Mouse (Mus musculus) testis, adult 2 months (tissue): Measurements from ENCODE around the gene Ezh1. TPM values are rescaled to one million over a fixed set of nuclear protein-coding genes. Genes with fewer than 3 reads are reported as not detected.

Source experiments
- H3K27ac ChIP-seq: fragments of 200-500 bp; 2 replicates; pipeline ENCODE4 v1.5.1; 2012; ENCODE audit warnings: low read depth, low read length; ENCODE audit not compliant: control insufficient read depth, insufficient read depth
- H3K27me3 ChIP-seq: fragments of 200-500 bp; 2 replicates; pipeline ENCODE4 v1.6.1; 2012; ENCODE audit warnings: mild to moderate bottlenecking, low read length, moderate library complexity; ENCODE audit not compliant: control insufficient read depth, insufficient read depth
- H3K36me3 ChIP-seq: fragments of 200-500 bp; 2 replicates; pipeline ENCODE4 v1.6.1; 2012; ENCODE audit warnings: mild to moderate bottlenecking, low read length; ENCODE audit not compliant: control insufficient read depth, insufficient read depth
- H3K4me1 ChIP-seq: fragments of 200-500 bp; 2 replicates; pipeline ENCODE4 v1.6.1; 2012; ENCODE audit warnings: low read length; ENCODE audit not compliant: control insufficient read depth, insufficient read depth
- H3K4me3 ChIP-seq: fragments of 200-500 bp; 2 replicates; pipeline ENCODE4 v1.5.1; 2012; ENCODE audit warnings: low read depth, mild to moderate bottlenecking, low read length, moderate library complexity, mixed read lengths; ENCODE audit not compliant: control insufficient read depth
- CTCF ChIP-seq: fragments of 200-500 bp; IDR thresholded peaks from 2 replicates; pipeline ENCODE4 v1.5.1; 2012; ENCODE audit warnings: low read depth, mild to moderate bottlenecking, inconsistent platforms, low read length, moderate library complexity; ENCODE audit not compliant: control insufficient read depth, insufficient read depth, insufficient replicate concordance
- POLR2A ChIP-seq: fragments of 200-500 bp; IDR thresholded peaks from 2 replicates; pipeline ENCODE4 v1.6.1; 2012; ENCODE audit warnings: low read depth, mild to moderate bottlenecking, inconsistent platforms, low read length, moderate library complexity; ENCODE audit not compliant: control insufficient read depth
- polyA plus RNA-seq: library from polyadenylated mRNA; depleted of rRNA; stranded (reverse); fragments of >200 nt; gene quantifications from 2 replicates; pipeline ENCODE4 v1.2.3, GENCODE M21; 2012

Ezh1 gene
- polyA plus RNA-seq, 1 experiment, result 14.3 TPM

DNA sequence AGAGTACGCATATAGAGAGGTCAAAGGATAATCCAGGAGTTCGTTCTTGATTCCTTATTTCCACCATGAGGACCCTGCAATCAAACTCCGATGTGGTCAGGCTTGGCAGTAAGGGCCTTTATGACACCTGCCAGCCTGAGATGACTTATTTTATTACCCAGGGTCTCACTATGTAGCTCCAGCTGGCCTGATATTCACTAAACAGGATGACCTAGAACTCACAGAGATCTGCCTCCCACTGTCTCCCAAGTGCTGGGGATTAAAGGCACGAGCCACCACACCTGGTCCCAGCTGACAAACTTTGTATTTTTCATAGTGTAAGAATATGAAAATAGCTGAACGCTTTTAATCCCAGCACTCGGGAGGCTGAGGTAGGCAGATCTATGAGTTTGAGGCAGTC, 71.1 kb downstream of the Ezh1 start:
- H3K27ac ChIP-seq, result no peak overlapping the region
- peaks cover 8% of the 10 kb centered on the region for H3K4me1 ChIP-seq
- H3K4me3 ChIP-seq, result no peak overlapping the region
- H3K27me3 ChIP-seq, result no peaks in the 10 kb centered on the region
- no peak for TF ChIP-seq CTCF
- TF ChIP-seq POLR2A, result no peak
- H3K36me3 ChIP-seq, result no peaks in the 10 kb centered on the region

DNA sequence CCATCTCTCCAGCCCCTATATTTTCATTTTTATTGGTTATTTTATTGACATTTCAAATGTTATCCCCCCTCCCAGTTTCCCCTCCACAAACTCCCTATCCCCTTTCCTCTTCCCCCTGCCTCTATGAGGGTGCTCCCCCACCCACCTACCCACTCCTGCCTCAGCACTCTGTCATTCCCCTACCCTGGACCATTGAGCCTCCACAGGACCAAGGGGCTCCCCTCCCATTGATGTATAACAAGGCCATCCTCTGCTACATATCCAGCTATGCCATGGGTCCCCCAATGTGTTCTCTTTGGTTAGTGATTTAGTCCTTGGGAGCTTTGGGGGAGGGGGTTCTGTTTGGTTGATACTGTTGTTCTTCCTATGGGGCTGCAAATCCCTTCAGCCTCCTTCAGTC, 71.6 kb downstream of the Ezh1 start:
- no peaks in the 10 kb centered on the region for H3K36me3 ChIP-seq
- H3K27me3 ChIP-seq, result no peaks in the 10 kb centered on the region
- H3K4me1 ChIP-seq, result peaks cover 8% of the 10 kb centered on the region
- H3K27ac ChIP-seq, result no peak overlapping the region
- TF ChIP-seq CTCF (no peak), POLR2A (no peak)
- no peak overlapping the region for H3K4me3 ChIP-seq

DNA sequence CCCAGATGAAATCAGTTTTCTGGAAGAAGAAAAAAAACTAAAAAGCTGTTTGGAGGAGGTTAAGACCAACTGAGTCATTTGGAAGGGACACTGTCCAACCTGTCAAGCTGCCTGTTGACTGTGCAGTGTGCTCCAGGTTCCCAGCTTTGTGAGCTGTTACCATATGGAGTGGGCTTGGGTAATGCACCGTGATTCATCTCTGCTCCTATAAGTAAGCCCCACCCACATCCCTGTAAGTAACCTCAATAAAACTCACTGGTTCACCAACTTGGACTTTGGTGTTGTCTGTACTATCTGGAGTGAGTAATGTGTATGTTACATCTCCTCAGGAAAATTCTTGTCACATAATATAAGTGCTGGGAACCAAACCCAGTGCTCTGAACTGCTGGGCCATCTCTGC, 73.4 kb downstream of the Ezh1 start:
- Histone ChIP-seq H3K4me1 (peaks cover 8% of the 10 kb centered on the region), H3K27ac (no peak overlapping the region), H3K27me3 (no peaks in the 10 kb centered on the region), H3K36me3 (no peaks in the 10 kb centered on the region), H3K4me3 (no peak overlapping the region)
- TF ChIP-seq CTCF (no peak), POLR2A (no peak)

DNA sequence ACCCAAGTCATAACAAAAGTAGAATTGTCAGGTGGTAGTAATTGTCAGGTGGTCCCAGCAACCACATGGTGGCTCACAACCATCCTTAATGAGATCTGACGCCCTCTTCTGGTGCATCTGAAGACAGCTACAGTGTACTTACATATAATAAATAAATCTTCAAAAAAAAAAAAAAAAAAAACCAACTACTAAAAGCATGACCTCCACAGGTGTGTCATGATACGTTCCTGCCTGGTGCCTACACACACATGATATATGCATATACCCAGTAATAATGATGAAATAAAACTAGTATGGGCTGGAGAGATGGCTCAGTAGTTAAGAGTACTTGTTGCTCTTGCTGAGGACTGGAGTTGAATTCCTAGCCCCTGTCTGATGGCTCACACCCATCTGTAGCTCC, 75.2 kb downstream of the Ezh1 start:
- no peak overlapping the region for H3K4me3 ChIP-seq
- H3K27ac ChIP-seq, result no peak overlapping the region
- TF ChIP-seq CTCF (no peak), POLR2A (no peak)
- H3K27me3 ChIP-seq, result no peaks in the 10 kb centered on the region
- H3K4me1 ChIP-seq, result peaks cover 9% of the 10 kb centered on the region
- no peaks in the 10 kb centered on the region for H3K36me3 ChIP-seq

DNA sequence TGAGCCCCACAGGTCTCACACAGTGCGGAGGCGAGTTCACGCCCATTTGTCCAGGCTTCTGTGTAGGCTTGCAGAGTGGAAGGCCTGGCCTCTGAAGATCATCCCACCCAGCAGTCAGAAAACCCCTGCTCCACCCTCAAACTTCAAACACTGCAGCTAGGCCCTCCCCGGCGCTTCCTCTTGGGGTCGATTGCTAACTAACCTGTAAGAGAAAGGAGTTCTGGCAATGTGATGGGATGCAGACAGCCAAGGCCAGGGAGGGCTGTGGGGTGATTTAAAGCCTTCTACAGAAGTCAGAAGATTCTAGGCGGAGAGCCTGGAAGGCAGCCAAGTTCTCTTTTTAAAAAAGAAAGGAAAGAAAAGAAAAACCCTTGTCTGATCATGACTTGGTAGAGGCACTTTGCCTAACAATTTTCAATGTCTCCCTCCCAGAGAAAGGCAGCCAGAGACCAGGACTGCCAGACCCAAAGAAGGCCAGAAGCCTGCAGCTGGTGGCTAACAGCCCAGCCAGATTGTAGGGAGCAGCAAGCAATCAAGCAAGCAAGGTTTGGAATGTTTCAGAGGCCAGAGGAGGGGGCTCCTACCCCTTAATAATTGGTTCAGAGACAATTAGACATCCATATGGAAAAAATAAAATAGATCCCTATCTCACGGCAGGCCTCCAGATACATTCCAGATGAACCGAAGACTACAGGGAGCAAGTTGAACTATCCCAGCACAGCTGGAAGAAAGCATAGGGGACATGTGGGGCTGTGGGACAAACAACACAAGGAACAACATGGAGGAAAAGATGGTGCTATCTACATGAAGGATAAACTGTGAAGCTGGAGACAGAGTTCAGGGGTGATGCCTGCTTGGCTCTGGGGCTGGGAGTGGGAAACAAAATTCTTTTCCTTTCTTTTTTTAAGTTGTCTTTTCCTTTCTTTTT, 76.8 kb downstream of the Ezh1 start:
- TF ChIP-seq POLR2A (no peak), CTCF (no peak)
- Histone ChIP-seq H3K4me1 (peaks cover 4% of the 10 kb centered on the region; the same call in 1 of the 2 replicates), H3K4me3 (no peak overlapping the region), H3K36me3 (no peaks in the 10 kb centered on the region), H3K27me3 (no peaks in the 10 kb centered on the region), H3K27ac (0 out of 2 replicates have a peak overlapping the region, but pooled peaks have one; percentile 39)

DNA sequence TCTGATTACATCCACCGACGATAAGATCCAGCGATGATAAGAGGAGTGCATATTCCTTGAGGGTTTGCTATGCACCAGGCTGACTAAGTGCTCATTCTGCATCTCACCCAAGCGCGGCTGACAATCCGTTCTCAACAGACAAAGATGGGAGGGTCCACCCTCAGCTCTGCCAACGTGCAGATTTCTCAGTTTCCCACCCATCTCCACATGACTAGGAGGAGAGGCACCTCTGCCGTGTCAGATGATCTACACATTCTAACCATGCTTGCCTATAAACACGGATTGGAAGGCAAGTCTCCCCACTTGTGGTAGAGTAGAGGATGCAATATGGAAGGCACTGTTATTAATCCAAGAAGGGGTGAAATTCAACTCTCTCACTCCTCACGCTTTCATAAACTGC, 77.5 kb downstream of the Ezh1 start:
- Histone ChIP-seq H3K27ac (no peak overlapping the region), H3K36me3 (no peaks in the 10 kb centered on the region), H3K4me1 (peaks cover 6% of the 10 kb centered on the region), H3K4me3 (no peak overlapping the region), H3K27me3 (no peaks in the 10 kb centered on the region)
- TF ChIP-seq POLR2A, result no peak
- no peak for TF ChIP-seq CTCF

DNA sequence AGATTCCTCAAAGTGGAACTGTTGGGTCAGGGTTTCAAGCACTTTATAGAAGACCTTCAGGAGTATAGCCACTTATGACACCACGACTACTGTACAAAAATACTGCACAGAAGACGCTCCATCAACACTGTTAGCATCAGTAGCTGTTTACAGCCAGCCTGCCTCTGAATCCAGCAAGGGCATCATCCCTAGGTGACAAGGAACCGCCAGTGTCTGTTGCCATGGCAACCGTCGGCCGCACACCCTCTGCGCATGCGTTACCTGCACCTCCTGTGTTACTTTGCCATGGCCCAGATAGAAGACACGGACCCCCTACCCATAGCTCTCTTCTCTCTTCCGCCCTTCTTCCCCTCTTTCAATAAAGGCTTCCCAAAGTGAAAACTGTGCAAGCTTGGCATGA, 79.9 kb downstream of the Ezh1 start:
- H3K27me3 ChIP-seq, result no peaks in the 10 kb centered on the region
- H3K4me1 ChIP-seq, result peaks cover 7% of the 10 kb centered on the region
- no peak overlapping the region for H3K4me3 ChIP-seq
- peak; percentile 25; the same call in 1 of the 2 replicates for TF ChIP-seq POLR2A
- no peak for TF ChIP-seq CTCF
- peak overlapping the region; percentile 74 for H3K27ac ChIP-seq
- no peaks in the 10 kb centered on the region for H3K36me3 ChIP-seq
